Mouse (Mus musculus): ENCODE results near the gene Rhov. TPM values are rescaled to one million over a fixed set of nuclear protein-coding genes. Genes with fewer than 3 reads are reported as not detected.

Gene Rhov
- polyA plus RNA-seq, 1 experiment = 0.15 TPM

DNA sequence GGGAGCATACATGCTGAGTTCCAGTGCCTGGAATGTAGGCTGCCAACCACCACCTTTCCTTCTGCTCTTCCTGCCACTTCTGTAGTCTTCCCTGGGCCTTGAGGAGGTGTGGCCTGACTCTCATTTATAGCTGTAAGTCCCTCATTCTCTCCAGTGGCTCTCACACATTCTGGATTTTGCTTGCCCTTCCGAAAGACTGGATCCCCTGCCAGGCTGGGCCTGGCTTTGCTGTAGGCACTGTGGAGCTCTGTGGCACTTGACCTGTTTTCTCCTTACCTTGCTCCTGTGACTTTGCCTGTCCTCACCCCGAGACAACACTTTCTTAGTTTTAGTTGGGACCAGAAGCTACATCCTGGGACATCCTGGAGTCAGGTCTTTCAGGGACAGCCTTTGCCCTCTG is 27.8 kb upstream of the Rhov start:
- H3K36me3 ChIP-seq (ENCODE audit: control insufficient read depth, insufficient read depth, low read length) = peaks cover 27% of the 10 kb centered on the region
- H3K27ac ChIP-seq (ENCODE audit: insufficient read depth, low read length) = no peak overlapping the region
- DNase-seq (ENCODE audit: low read depth in 1 of 2, low spot score in 2 of 2) = no peak
- TF ChIP-seq CTCF (IDR thresholded peaks at IDR 0.05; ENCODE audit: extremely low read depth, insufficient read depth, insufficient read length, insufficient replicate concordance) (no peak), POLR2A (IDR thresholded peaks at IDR 0.05; ENCODE audit: low read depth, low read length) (no peak)
- H3K4me3 ChIP-seq (ENCODE audit: extremely low read depth, insufficient read depth, insufficient read length) = no peak overlapping the region
- peaks cover 13% of the 10 kb centered on the region; the same call in 1 of the 2 replicates for H3K4me1 ChIP-seq (ENCODE audit: control insufficient read depth, insufficient read depth, insufficient read length)
- WGBS = 87% methylated on average over 2 of the region's 2 CpGs
- H3K27me3 ChIP-seq (ENCODE audit: control insufficient read depth, insufficient read depth, low read length) = no peaks in the 10 kb centered on the region

DNA sequence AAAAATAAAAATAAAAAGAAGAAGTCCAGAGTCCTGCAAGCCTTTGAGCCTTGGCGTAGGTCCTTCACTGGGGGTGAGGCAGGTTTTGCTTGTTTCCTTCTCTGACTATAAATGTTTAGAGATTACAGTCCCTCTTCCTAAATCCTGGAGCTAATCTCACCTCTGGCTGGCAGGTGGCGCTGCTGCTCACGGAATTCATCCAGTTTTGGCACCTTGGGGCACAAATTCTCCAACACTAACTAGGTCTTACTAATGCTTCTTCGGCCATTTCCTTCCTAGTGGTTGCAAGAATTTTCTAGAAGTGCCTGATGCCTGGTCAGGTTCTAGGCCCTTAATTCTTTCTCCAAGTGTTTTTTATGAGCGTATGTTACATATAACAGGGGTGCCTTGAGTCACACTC is 27.3 kb upstream of the Rhov start:
- Histone ChIP-seq H3K4me1 (ENCODE audit: control insufficient read depth, insufficient read depth, insufficient read length) (peaks cover 13% of the 10 kb centered on the region; the same call in 1 of the 2 replicates), H3K36me3 (ENCODE audit: control insufficient read depth, insufficient read depth, low read length) (peaks cover 32% of the 10 kb centered on the region), H3K27me3 (ENCODE audit: control insufficient read depth, insufficient read depth, low read length) (no peaks in the 10 kb centered on the region), H3K27ac (ENCODE audit: insufficient read depth, low read length) (no peak overlapping the region), H3K4me3 (ENCODE audit: extremely low read depth, insufficient read depth, insufficient read length) (no peak overlapping the region)
- peak; percentile 31 to 48 for DNase-seq (ENCODE audit: low read depth in 1 of 2, low spot score in 2 of 2)
- no peak for TF ChIP-seq POLR2A (IDR thresholded peaks at IDR 0.05; ENCODE audit: low read depth, low read length)
- TF ChIP-seq CTCF (IDR thresholded peaks at IDR 0.05; ENCODE audit: extremely low read depth, insufficient read depth, insufficient read length, insufficient replicate concordance) = peak; percentile 65; the same call in 1 of the 2 replicates
- 45% methylated on average over 5 of the region's 5 CpGs for WGBS

DNA sequence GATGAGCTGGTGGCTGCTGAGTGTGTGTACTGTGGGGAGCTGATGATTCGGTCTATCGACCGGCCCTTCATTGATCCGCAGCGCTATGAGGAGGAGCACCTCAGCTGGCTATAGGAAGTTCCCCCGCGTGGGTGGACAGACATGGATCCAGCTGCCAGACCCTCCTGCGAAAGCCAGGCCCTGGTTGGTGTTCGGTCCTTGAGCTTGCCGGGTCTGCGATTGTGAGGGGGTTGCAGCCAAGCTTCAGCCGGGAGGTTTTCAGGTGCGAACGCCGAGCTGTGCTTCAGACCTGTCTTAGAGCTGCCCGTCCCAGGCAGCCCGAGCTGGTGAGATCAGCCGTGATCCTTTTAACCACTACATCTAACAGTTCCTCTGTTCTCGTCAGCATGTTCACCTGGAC is 26.4 kb upstream of the Rhov start:
- DNase-seq (ENCODE audit: low read depth in 1 of 2, low spot score in 2 of 2) = no peak
- no peak overlapping the region for H3K4me3 ChIP-seq (ENCODE audit: extremely low read depth, insufficient read depth, insufficient read length)
- peaks cover 39% of the 10 kb centered on the region for H3K36me3 ChIP-seq (ENCODE audit: control insufficient read depth, insufficient read depth, low read length)
- peaks cover 13% of the 10 kb centered on the region; the same call in 1 of the 2 replicates for H3K4me1 ChIP-seq (ENCODE audit: control insufficient read depth, insufficient read depth, insufficient read length)
- H3K27ac ChIP-seq (ENCODE audit: insufficient read depth, low read length) = no peak overlapping the region
- TF ChIP-seq POLR2A (IDR thresholded peaks at IDR 0.05; ENCODE audit: low read depth, low read length) = no peak
- WGBS = 94% methylated on average over 19 of the region's 19 CpGs
- H3K27me3 ChIP-seq (ENCODE audit: control insufficient read depth, insufficient read depth, low read length) = no peaks in the 10 kb centered on the region

DNA sequence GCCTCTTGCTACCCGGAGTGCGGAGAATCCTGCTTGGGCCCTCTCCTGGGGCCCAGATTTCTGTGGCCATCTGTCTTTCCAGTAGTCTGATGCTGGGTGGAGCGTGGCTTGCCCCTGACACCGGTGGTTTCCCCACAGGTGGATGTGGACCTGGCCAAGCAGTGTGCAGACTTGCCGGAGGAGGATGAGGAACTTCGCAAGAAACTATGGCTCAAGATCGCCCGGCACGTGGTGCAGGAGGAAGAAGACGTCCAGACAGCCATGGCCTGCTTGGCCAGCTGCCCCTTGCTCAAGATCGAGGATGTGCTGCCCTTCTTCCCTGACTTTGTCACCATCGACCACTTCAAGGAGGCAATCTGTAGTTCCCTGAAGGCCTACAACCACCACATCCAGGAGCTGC is 25.7 kb upstream of the Rhov start:
- H3K4me1 ChIP-seq (ENCODE audit: control insufficient read depth, insufficient read depth, insufficient read length) = peaks cover 13% of the 10 kb centered on the region; the same call in 1 of the 2 replicates
- TF ChIP-seq POLR2A (IDR thresholded peaks at IDR 0.05; ENCODE audit: low read depth, low read length) = no peak
- TF ChIP-seq CTCF (IDR thresholded peaks at IDR 0.05; ENCODE audit: extremely low read depth, insufficient read depth, insufficient read length, insufficient replicate concordance) = no peak
- no peaks in the 10 kb centered on the region for H3K27me3 ChIP-seq (ENCODE audit: control insufficient read depth, insufficient read depth, low read length)
- 88% methylated on average over 12 of the region's 12 CpGs for WGBS
- H3K27ac ChIP-seq (ENCODE audit: insufficient read depth, low read length) = no peak overlapping the region
- peaks cover 41% of the 10 kb centered on the region for H3K36me3 ChIP-seq (ENCODE audit: control insufficient read depth, insufficient read depth, low read length)
- no peak overlapping the region for H3K4me3 ChIP-seq (ENCODE audit: extremely low read depth, insufficient read depth, insufficient read length)
- no peak for DNase-seq (ENCODE audit: low read depth in 1 of 2, low spot score in 2 of 2)

DNA sequence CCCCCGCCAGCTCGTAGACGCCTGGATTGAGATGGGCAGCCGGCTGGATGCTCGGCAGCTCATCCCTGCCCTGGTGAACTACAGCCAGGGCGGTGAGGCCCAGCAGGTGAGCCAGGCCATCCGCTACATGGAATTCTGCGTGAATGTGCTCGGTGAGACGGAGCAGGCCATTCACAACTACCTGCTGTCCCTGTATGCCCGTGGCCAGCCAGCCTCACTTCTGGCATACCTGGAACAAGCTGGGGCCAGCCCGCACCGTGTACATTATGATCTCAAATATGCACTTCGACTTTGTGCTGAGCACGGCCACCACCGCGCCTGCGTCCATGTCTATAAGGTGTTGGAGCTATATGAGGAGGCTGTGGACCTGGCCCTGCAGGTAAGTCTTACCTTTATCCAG is 23.3 kb upstream of the Rhov start:
- TF ChIP-seq CTCF (IDR thresholded peaks at IDR 0.05; ENCODE audit: extremely low read depth, insufficient read depth, insufficient read length, insufficient replicate concordance) (no peak), POLR2A (IDR thresholded peaks at IDR 0.05; ENCODE audit: low read depth, low read length) (no peak)
- DNase-seq (ENCODE audit: low read depth in 1 of 2, low spot score in 2 of 2) = no peak
- no peaks in the 10 kb centered on the region; the same call in 1 of the 2 replicates for H3K4me1 ChIP-seq (ENCODE audit: control insufficient read depth, insufficient read depth, insufficient read length)
- H3K36me3 ChIP-seq (ENCODE audit: control insufficient read depth, insufficient read depth, low read length) = peaks cover 43% of the 10 kb centered on the region
- 96% methylated on average over 18 of the region's 18 CpGs for WGBS
- no peak overlapping the region for H3K27ac ChIP-seq (ENCODE audit: insufficient read depth, low read length)
- no peaks in the 10 kb centered on the region for H3K27me3 ChIP-seq (ENCODE audit: control insufficient read depth, insufficient read depth, low read length)
- no peak overlapping the region for H3K4me3 ChIP-seq (ENCODE audit: extremely low read depth, insufficient read depth, insufficient read length)

DNA sequence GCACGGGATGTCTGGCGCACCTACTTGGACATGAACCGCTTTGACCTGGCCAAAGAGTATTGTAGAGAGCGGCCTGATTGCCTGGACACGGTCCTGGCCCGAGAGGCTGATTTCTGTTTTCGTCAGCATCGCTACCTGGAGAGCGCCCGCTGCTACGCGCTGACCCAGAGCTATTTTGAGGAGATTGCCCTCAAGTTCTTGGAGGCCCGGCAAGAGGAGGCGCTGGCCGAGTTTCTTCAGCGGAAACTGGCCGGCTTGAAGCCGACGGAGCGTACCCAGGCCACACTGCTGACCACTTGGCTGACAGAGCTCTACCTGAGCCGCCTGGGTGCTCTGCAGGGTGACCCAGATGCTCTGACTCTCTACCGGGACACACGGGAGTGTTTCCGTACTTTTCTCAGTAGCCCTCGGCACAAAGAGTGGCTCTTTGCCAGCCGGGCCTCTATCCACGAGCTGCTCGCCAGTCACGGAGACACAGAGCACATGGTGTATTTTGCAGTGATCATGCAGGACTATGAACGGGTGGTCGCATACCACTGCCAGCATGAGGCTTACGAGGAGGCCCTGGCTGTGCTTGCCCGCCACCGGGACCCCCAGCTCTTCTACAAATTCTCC is 22.8 kb upstream of the Rhov start:
- H3K4me1 ChIP-seq (ENCODE audit: control insufficient read depth, insufficient read depth, insufficient read length) = no peaks in the 10 kb centered on the region; the same call in 1 of the 2 replicates
- 94% methylated on average over 34 of the region's 34 CpGs for WGBS
- peaks cover 43% of the 10 kb centered on the region for H3K36me3 ChIP-seq (ENCODE audit: control insufficient read depth, insufficient read depth, low read length)
- H3K27ac ChIP-seq (ENCODE audit: insufficient read depth, low read length) = no peak overlapping the region
- no peak overlapping the region for H3K4me3 ChIP-seq (ENCODE audit: extremely low read depth, insufficient read depth, insufficient read length)
- no peak for TF ChIP-seq POLR2A (IDR thresholded peaks at IDR 0.05; ENCODE audit: low read depth, low read length)
- no peak for TF ChIP-seq CTCF (IDR thresholded peaks at IDR 0.05; ENCODE audit: extremely low read depth, insufficient read depth, insufficient read length, insufficient replicate concordance)
- no peak for DNase-seq (ENCODE audit: low read depth in 1 of 2, low spot score in 2 of 2)
- H3K27me3 ChIP-seq (ENCODE audit: control insufficient read depth, insufficient read depth, low read length) = no peaks in the 10 kb centered on the region

DNA sequence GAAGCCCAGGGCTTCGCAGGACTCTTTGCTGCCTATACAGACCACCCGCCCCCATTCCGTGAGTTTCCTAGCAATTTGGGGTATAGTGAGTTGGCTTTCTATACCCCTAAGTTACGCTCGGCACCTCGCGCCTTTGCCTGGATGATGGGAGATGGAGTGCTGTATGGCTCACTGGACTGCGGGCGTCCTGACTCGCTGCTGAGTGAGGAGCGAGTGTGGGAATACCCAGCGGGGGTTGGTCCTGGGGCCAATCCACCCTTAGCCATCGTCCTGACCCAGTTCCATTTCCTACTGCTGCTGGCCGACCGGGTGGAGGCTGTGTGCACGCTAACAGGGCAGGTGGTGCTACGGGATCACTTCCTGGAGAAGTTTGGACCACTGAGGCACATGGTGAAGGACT is 22.2 kb upstream of the Rhov start:
- WGBS = 96% methylated on average over 17 of the region's 17 CpGs

More for the DNA sequence above, 22.2 kb upstream of the Rhov start:
- Histone ChIP-seq H3K36me3 (ENCODE audit: control insufficient read depth, insufficient read depth, low read length) (peaks cover 43% of the 10 kb centered on the region), H3K27ac (ENCODE audit: insufficient read depth, low read length) (no peak overlapping the region), H3K27me3 (ENCODE audit: control insufficient read depth, insufficient read depth, low read length) (no peaks in the 10 kb centered on the region), H3K4me1 (ENCODE audit: control insufficient read depth, insufficient read depth, insufficient read length) (no peaks in the 10 kb centered on the region; the same call in 1 of the 2 replicates), H3K4me3 (ENCODE audit: extremely low read depth, insufficient read depth, insufficient read length) (no peak overlapping the region)
- no peak for DNase-seq (ENCODE audit: low read depth in 1 of 2, low spot score in 2 of 2)
- TF ChIP-seq CTCF (IDR thresholded peaks at IDR 0.05; ENCODE audit: extremely low read depth, insufficient read depth, insufficient read length, insufficient replicate concordance) (no peak), POLR2A (IDR thresholded peaks at IDR 0.05; ENCODE audit: low read depth, low read length) (no peak)
